Comparison of ENCODE assay signal across 7 mouse cellular contexts in genomic region chr10:34418204-34418756, GRCm38 (mm10). TPM values are rescaled to one million over a fixed set of nuclear protein-coding genes. Genes with fewer than 3 reads are reported as not detected.
A peak's percentile ranks its signal among the peaks of the same experiment; 100 is the strongest.
DNase-seq lines count a peak whose midpoint lies in the region; ATAC-seq lines count a peak whose summit lies in the region.

Gene Nt5dc1, minus strand, starts transcription at chr10:34418552.

- peak within 1 kb of the TSS; percentile 75 for H3K9ac ChIP-seq in embryonic facial prominence, embryonic 11.5 days (replicated peaks; ENCODE audit: low read length)
- peak within 1 kb of the TSS; percentile 70 for H3K9ac ChIP-seq in midbrain, embryonic 13.5 days (replicated peaks)

- H3K4me1 ChIP-seq in embryonic facial prominence, embryonic 11.5 days (ENCODE audit: control insufficient read depth, insufficient read depth, low read length): no peaks in the 10 kb centered on the region
- 0 out of 2 replicates have a peak, but pooled peaks cover 4% of the 10 kb centered on the region for H3K4me1 ChIP-seq in limb, embryonic 10.5 days
- peaks cover 8% of the 10 kb centered on the region; the same call in 1 of the 2 replicates for H3K4me1 ChIP-seq in midbrain, embryonic 13.5 days (replicated peaks)

- no peak within 1 kb of the TSS for H3K27ac ChIP-seq in embryonic facial prominence, embryonic 11.5 days (replicated peaks; ENCODE audit: low read depth, low read length)
- H3K27ac ChIP-seq in limb, embryonic 10.5 days: peak within 1 kb of the TSS; percentile 92
- H3K27ac ChIP-seq in midbrain, embryonic 13.5 days: peak within 1 kb of the TSS; percentile 56; the same call in 1 of the 2 replicates

- peak within 1 kb of the TSS; percentile 43 for H3K4me2 ChIP-seq in embryonic facial prominence, embryonic 11.5 days (ENCODE audit: low read depth, low read length)
- peak within 1 kb of the TSS; percentile 72 for H3K4me2 ChIP-seq in midbrain, embryonic 13.5 days (replicated peaks)

- H3K27me3 ChIP-seq in embryonic facial prominence, embryonic 11.5 days (ENCODE audit: control insufficient read depth, insufficient read depth, low read length): no peaks in the 10 kb centered on the region
- H3K27me3 ChIP-seq in limb, embryonic 10.5 days (ENCODE audit: low read depth, poor library complexity, severe bottlenecking): no peaks in the 10 kb centered on the region
- H3K27me3 ChIP-seq in midbrain, embryonic 13.5 days: no peaks in the 10 kb centered on the region

- H3K9me3 ChIP-seq in embryonic facial prominence, embryonic 11.5 days (replicated peaks; ENCODE audit: control insufficient read depth, low read length): no peaks in the 10 kb centered on the region
- no peaks in the 10 kb centered on the region for H3K9me3 ChIP-seq in limb, embryonic 10.5 days (replicated peaks)
- H3K9me3 ChIP-seq in midbrain, embryonic 13.5 days: no peaks in the 10 kb centered on the region

- peak; percentile 98 for DNase-seq in adrenal gland, postnatal 14 days
- DNase-seq in embryonic facial prominence, embryonic 11.5 days (ENCODE audit: low spot score): peak; percentile 93
- peak; percentile 90 for DNase-seq in kidney, adult 11 months
- DNase-seq in limb, embryonic 10.5 days (ENCODE audit: low spot score): peak; percentile 99
- peak; percentile 96 for DNase-seq in spleen, adult 12 weeks (ENCODE audit: low spot score)

- H3K4me3 ChIP-seq in embryonic facial prominence, embryonic 11.5 days (ENCODE audit: low read depth, low read length): peak within 1 kb of the TSS; percentile 57
- peak within 1 kb of the TSS; percentile 75 for H3K4me3 ChIP-seq in limb, embryonic 10.5 days
- H3K4me3 ChIP-seq in midbrain, embryonic 13.5 days (replicated peaks): peak within 1 kb of the TSS; percentile 68

- H3K36me3 ChIP-seq in embryonic facial prominence, embryonic 11.5 days (replicated peaks; ENCODE audit: control insufficient read depth, insufficient read depth, low read depth, low read length): no peaks in the 10 kb centered on the region
- H3K36me3 ChIP-seq in limb, embryonic 10.5 days: no peaks in the 10 kb centered on the region
- no peaks in the 10 kb centered on the region for H3K36me3 ChIP-seq in midbrain, embryonic 13.5 days

- ATAC-seq in embryonic facial prominence, embryonic 11.5 days (replicated peaks; ENCODE audit: insufficient number of reproducible peaks, low FRiP score, low TSS enrichment, low read depth): peak; percentile 97
- ATAC-seq in granulocyte monocyte progenitor cell, adult 5-6 weeks (replicated peaks; ENCODE audit: poor library complexity, severe bottlenecking): peak; percentile 86
- peak; percentile 98 for ATAC-seq in midbrain, embryonic 13.5 days

- under 1% methylated on average over 49 of the region's 49 CpGs for WGBS in embryonic facial prominence, embryonic 11.5 days
- under 1% methylated on average over 49 of the region's 49 CpGs for WGBS in limb, embryonic 10.5 days
- WGBS in midbrain, embryonic 13.5 days: under 1% methylated on average over 49 of the region's 49 CpGs

RNA-seq across cellular contexts. Expression of gene Nt5dc1, which starts in this region (rescaled TPM):
- 17.5 and 20.2 TPM in 2 replicates for total RNA-seq in adrenal gland, postnatal 14 days (2021)
- polyA plus RNA-seq in embryonic facial prominence, embryonic 11.5 days (2014; fragmentation: Nextera tagmentation; extraction: Ambion mirVana): 7.6 and 10.0 TPM in 2 replicates
- 19.0 and 20.8 TPM in 2 replicates for total RNA-seq in granulocyte monocyte progenitor cell, adult 5-6 weeks (2014; fragmentation: Nextera tagmentation)
- 24.6 and 25.1 TPM in 2 replicates for total RNA-seq in granulocyte monocyte progenitor cell, adult 5-6 weeks (2017)
- 8.1 and 9.1 TPM in 2 replicates for polyA plus RNA-seq in limb, embryonic 10.5 days (2016; fragmentation: Nextera tagmentation; extraction: Ambion mirVana)
- 2.7 and 2.8 TPM in 2 replicates for polyA plus RNA-seq in midbrain, embryonic 13.5 days (2015; fragmentation: Nextera tagmentation; extraction: Ambion mirVana)
